Mouse (Mus musculus): ENCODE measurements at regions not wholly inside any gene's neighbourhood (a gene's known extent, or its start where the extent isn't known, plus 50 kb on each side); places are given as distances from the start of the nearest gene placed in this dataset.

DNA sequence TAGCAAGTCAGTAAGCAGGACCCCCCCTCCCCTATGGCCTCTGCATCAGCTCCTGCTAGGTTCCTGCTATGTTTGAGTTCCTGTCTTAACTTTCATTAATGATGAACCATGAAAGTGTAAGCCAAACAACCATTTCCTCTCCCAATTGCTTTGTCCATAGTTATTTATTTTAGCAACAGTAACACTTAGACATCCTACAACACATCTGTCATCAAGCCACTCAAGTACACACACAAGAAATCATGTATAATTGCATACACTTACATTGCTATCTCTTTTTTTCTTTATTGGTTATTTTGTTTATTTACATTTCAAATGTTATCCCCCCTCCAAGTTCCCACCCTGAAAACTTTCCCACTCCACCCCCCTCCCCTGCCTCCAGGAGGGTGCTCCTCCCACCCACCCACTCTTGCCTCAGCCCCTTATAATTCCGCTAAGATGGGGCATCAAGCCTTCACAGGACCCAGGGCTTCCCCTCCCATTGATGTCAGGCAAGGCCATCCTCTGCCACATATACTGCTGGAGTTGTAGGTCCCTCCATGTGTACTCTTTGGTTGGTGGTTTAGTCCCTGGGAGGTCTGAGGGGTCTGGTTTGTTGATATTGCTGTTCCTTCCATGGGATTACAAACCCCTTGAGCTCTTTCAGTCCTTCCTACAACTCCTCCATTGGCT is 310.9 kb upstream of the Ccnh start:
- Histone ChIP-seq H3K4me3 (replicated peaks) (no peak overlapping the region), H3K36me3 (no peaks in the 10 kb centered on the region), H3K9me3 (no peaks in the 10 kb centered on the region), H3K9ac (replicated peaks) (no peak overlapping the region), H3K4me1 (replicated peaks) (no peaks in the 10 kb centered on the region), H3K27me3 (no peaks in the 10 kb centered on the region), H3K27ac (no peak overlapping the region), H3K4me2 (replicated peaks) (no peak overlapping the region)
- WGBS: 80% methylated on average over 1 of the region's 1 CpGs
- ATAC-seq: no peak

DNA sequence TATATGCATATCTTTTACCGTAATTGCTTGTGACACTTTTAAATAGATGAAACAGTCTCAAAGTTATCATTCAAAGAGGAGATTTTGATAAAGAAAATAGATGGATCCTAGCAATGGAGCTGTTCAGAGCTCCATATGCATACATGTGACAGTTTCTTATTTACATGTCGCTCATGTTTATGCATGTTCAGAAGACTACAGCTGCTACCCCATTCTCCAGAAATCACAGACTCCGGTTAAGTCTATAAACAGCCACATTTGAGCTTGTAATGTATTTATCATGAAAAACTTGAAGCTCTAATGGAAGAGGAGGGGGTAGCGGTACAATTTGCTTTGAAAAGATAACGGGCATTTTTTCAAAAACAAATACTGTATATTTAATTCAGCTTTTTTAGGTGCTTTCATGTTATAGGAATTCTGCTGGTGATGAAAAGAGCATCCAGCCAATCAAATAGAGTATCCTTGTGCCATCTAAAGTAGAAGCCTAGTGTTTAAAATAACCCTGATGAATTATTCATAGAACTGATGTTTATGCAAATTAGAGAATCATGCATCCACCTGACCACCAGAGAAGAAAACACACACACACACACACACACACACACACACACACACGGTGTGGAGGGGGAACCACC is 283.7 kb upstream of the Ccnh start:
- no peaks in the 10 kb centered on the region for H3K27me3 ChIP-seq
- no peaks in the 10 kb centered on the region for H3K4me1 ChIP-seq (replicated peaks)
- peak overlapping the region; percentile 76 for H3K27ac ChIP-seq
- peak; percentile 97 for ATAC-seq
- H3K9ac ChIP-seq (replicated peaks): no peak overlapping the region
- peak overlapping the region; percentile 25 for H3K4me3 ChIP-seq (replicated peaks)
- H3K36me3 ChIP-seq: no peaks in the 10 kb centered on the region
- 45% methylated on average over 6 of the region's 6 CpGs for WGBS
- peak overlapping the region; percentile 29; the same call in 1 of the 2 replicates for H3K4me2 ChIP-seq (replicated peaks)
- H3K9me3 ChIP-seq: no peaks in the 10 kb centered on the region

GRCm38 (mm10) chr13:84905994-84906393 is 283.2 kb upstream of the Ccnh start:
- peak overlapping the region; percentile 16; the same call in 1 of the 2 replicates for H3K4me3 ChIP-seq (replicated peaks)
- peak; percentile 89 for ATAC-seq
- WGBS: 37% methylated on average over 3 of the region's 3 CpGs
- peak overlapping the region; percentile 29; the same call in 1 of the 2 replicates for H3K4me2 ChIP-seq (replicated peaks)
- no peak overlapping the region for H3K9ac ChIP-seq (replicated peaks)
- H3K27me3 ChIP-seq: no peaks in the 10 kb centered on the region
- H3K9me3 ChIP-seq: no peaks in the 10 kb centered on the region
- no peaks in the 10 kb centered on the region for H3K4me1 ChIP-seq (replicated peaks)
- no peaks in the 10 kb centered on the region for H3K36me3 ChIP-seq
- H3K27ac ChIP-seq: peak overlapping the region; percentile 70

GRCm38 (mm10) chr13:84931271-84931670 is 257.9 kb upstream of the Ccnh start:
- no peak overlapping the region for H3K27ac ChIP-seq
- no peak overlapping the region for H3K4me3 ChIP-seq (replicated peaks)
- WGBS: 54% methylated on average over 1 of the region's 1 CpGs
- H3K27me3 ChIP-seq: no peaks in the 10 kb centered on the region
- H3K4me1 ChIP-seq (replicated peaks): no peaks in the 10 kb centered on the region
- no peaks in the 10 kb centered on the region for H3K36me3 ChIP-seq
- ATAC-seq: no peak
- no peak overlapping the region for H3K4me2 ChIP-seq (replicated peaks)
- no peak overlapping the region for H3K9ac ChIP-seq (replicated peaks)
- H3K9me3 ChIP-seq: no peaks in the 10 kb centered on the region

GRCm38 (mm10) chr13:84935610-84936009 is 253.6 kb upstream of the Ccnh start:
- WGBS: 93% methylated on average over 1 of the region's 1 CpGs

GRCm38 (mm10) chr13:84939695-84940094 is 249.5 kb upstream of the Ccnh start:
- Histone ChIP-seq H3K4me1 (replicated peaks) (no peaks in the 10 kb centered on the region), H3K4me2 (replicated peaks) (no peak overlapping the region), H3K9me3 (no peaks in the 10 kb centered on the region), H3K36me3 (no peaks in the 10 kb centered on the region), H3K9ac (replicated peaks) (no peak overlapping the region), H3K27me3 (no peaks in the 10 kb centered on the region), H3K4me3 (replicated peaks) (no peak overlapping the region), H3K27ac (no peak overlapping the region)
- no peak for ATAC-seq
- 88% methylated on average over 7 of the region's 7 CpGs for WGBS

More at GRCm38 (mm10) chr13:84935610-84936009, 253.6 kb upstream of the Ccnh start:
- H3K36me3 ChIP-seq: no peaks in the 10 kb centered on the region
- no peak overlapping the region for H3K4me3 ChIP-seq (replicated peaks)
- no peaks in the 10 kb centered on the region for H3K4me1 ChIP-seq (replicated peaks)
- no peak for ATAC-seq
- H3K27me3 ChIP-seq: no peaks in the 10 kb centered on the region
- no peak overlapping the region for H3K9ac ChIP-seq (replicated peaks)
- H3K27ac ChIP-seq: no peak overlapping the region
- no peaks in the 10 kb centered on the region for H3K9me3 ChIP-seq
- no peak overlapping the region for H3K4me2 ChIP-seq (replicated peaks)

- Histone ChIP-seq H3K9me3 (no peaks in the 10 kb centered on the region), H3K4me3 (replicated peaks) (no peak overlapping the region), H3K27ac (no peak overlapping the region), H3K4me1 (replicated peaks) (no peaks in the 10 kb centered on the region), H3K27me3 (no peaks in the 10 kb centered on the region), H3K36me3 (no peaks in the 10 kb centered on the region), H3K9ac (replicated peaks) (no peak overlapping the region), H3K4me2 (replicated peaks) (no peak overlapping the region)
- 97% methylated on average over 1 of the region's 1 CpGs for WGBS
- no peak for ATAC-seq
Measured at GRCm38 (mm10) chr13:84940936-84941335, 248.3 kb upstream of the Ccnh start.

GRCm38 (mm10) chr13:84950873-84951272 is 238.3 kb upstream of the Ccnh start:
- H3K4me3 ChIP-seq (replicated peaks): no peak overlapping the region
- WGBS: 61% methylated on average over 1 of the region's 1 CpGs
- no peak overlapping the region for H3K27ac ChIP-seq
- no peak overlapping the region for H3K4me2 ChIP-seq (replicated peaks)
- no peaks in the 10 kb centered on the region for H3K4me1 ChIP-seq (replicated peaks)
- H3K27me3 ChIP-seq: no peaks in the 10 kb centered on the region
- no peak for ATAC-seq
- no peak overlapping the region for H3K9ac ChIP-seq (replicated peaks)
- H3K9me3 ChIP-seq: no peaks in the 10 kb centered on the region
- H3K36me3 ChIP-seq: no peaks in the 10 kb centered on the region

GRCm38 (mm10) chr13:84953161-84953560 is 236.0 kb upstream of the Ccnh start:
- no peak overlapping the region for H3K9ac ChIP-seq (replicated peaks)
- H3K36me3 ChIP-seq: no peaks in the 10 kb centered on the region
- H3K4me1 ChIP-seq (replicated peaks): no peaks in the 10 kb centered on the region
- H3K9me3 ChIP-seq: no peaks in the 10 kb centered on the region
- H3K4me2 ChIP-seq (replicated peaks): no peak overlapping the region
- H3K27me3 ChIP-seq: no peaks in the 10 kb centered on the region
- H3K27ac ChIP-seq: no peak overlapping the region
- 83% methylated on average over 2 of the region's 2 CpGs for WGBS
- ATAC-seq: no peak
- H3K4me3 ChIP-seq (replicated peaks): no peak overlapping the region

DNA sequence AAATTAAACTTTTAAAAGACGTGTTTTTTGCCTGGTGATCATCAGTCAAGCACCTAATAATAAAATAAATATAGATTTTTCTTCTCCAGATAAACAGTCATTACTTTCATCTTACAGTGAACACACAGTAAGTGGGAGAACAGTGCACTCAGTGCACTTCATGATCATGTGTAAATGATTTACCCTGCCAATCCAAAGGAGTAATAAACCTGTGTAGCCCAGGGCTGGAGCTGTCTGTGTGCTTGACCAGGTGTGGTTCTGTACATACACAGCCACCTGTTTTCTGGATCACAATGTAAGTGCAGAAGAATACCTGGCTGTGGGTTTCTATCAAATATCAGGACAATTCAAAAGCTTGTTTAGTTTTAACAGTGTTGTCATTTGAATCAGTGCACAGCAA is 235.4 kb upstream of the Ccnh start:
- 59% methylated on average over 1 of the region's 1 CpGs for WGBS
- H3K36me3 ChIP-seq: no peaks in the 10 kb centered on the region
- no peak overlapping the region for H3K9ac ChIP-seq (replicated peaks)
- no peak for ATAC-seq
- H3K4me2 ChIP-seq (replicated peaks): no peak overlapping the region
- H3K27me3 ChIP-seq: no peaks in the 10 kb centered on the region
- H3K4me1 ChIP-seq (replicated peaks): no peaks in the 10 kb centered on the region
- H3K4me3 ChIP-seq (replicated peaks): no peak overlapping the region
- no peak overlapping the region for H3K27ac ChIP-seq
- no peaks in the 10 kb centered on the region for H3K9me3 ChIP-seq

GRCm38 (mm10) chr13:84968943-84969342 is 220.3 kb upstream of the Ccnh start:
- H3K4me2 ChIP-seq (replicated peaks): no peak overlapping the region
- H3K4me1 ChIP-seq (replicated peaks): no peaks in the 10 kb centered on the region
- H3K4me3 ChIP-seq (replicated peaks): no peak overlapping the region
- peak; percentile 37; the same call in 1 of the 2 replicates for ATAC-seq
- no peak overlapping the region for H3K27ac ChIP-seq
- H3K36me3 ChIP-seq: no peaks in the 10 kb centered on the region
- H3K9me3 ChIP-seq: no peaks in the 10 kb centered on the region
- no peak overlapping the region for H3K9ac ChIP-seq (replicated peaks)
- no peaks in the 10 kb centered on the region for H3K27me3 ChIP-seq
- WGBS: 32% methylated on average over 7 of the region's 7 CpGs
